Mouse (Mus musculus): ENCODE data around the gene Rps6kl1. TPM values are rescaled to one million over a fixed set of nuclear protein-coding genes. Genes with fewer than 3 reads are reported as not detected.

Gene Rps6kl1
- polyA plus RNA-seq (2021; fragmentation: Nextera tagmentation) = 18.1 and 20.4 TPM in 2 replicates
- long read RNA-seq, experiment 1, transcript Rps6kl1-202 (11 exons, 2,881 nt) = major isoform, 151 of 257 reads
- long read RNA-seq, experiment 1, partial matches to known transcripts = 16 of 257 reads
- long read RNA-seq, experiment 1, other reads (novel, unspliced or antisense) = 88 of 257 reads
- long read RNA-seq, experiment 2, transcript Rps6kl1-202 (11 exons, 2,881 nt) = major isoform, 18 of 34 reads
- long read RNA-seq, experiment 2, partial matches to known transcripts = 7 of 34 reads
- long read RNA-seq, experiment 2, other reads (novel, unspliced or antisense) = 9 of 34 reads

DNA sequence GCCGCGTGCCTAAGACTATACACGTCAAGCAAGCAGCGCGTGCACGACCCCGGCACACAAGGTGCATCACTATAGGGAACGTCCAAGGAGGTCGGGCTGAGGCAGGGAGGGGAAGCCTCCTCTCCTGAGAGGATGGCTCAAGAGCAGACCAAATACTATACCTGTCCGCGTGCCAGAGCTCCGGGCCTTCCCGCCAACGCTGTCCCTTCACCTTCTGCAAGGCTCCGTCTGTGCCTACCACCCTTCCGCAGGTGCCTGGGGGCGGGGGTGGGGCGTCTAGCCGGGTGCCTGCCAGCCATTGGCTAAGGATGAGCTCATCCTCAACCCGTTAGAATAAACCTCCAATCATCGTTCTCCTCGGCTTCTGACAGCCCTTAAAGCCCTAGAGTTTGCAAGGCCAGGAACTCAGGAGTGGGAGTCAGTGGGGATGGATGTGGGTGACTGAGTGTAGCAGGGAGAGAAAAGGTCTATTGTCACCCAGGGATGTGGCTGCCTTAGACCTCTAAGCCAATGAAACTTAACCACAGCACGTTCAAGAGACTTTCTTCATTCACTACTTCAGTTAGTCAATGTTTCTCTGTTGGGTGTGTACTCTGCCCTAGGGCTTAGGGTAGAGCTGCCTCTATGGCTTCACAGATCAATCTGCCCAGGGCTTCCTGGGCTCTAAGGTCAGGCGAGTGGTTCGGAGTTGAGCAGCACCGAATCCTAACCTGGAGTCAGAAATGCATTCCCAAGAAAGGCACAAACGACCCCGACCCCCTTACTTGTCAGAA is at the start of gene Rps6kl1:
TSS of gene Rps6kl1 (minus strand) at position 263 of the 773 bp plus-strand sequence.

DNA sequence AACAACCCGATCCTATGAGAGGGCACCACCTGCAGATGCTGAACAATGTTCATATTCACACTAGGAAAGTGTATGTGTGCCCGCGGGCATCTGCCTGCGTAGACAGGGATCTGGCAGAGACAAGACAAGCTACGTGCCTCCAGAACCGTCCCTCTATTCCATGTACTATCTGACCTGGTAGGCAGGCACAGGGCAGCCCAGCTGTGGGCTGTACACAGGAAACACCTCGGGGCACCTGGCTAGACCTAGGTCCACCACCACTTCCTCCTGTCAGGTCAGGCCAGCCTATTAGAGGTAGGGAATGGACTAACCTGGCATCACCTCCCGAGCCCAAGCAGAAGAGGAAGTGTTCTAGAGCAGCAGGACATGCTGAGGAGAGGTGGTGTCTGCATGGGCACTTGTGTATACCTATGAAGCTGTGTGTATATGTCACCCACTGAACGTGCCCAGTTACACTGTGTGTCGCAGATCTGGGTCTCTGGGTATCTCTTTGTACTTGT is 26.7 kb upstream of the Rps6kl1 start, which contains the start of gene Pgf:
TSS of gene Pgf (minus strand) at position 51 of the 500 bp plus-strand sequence.

DNA sequence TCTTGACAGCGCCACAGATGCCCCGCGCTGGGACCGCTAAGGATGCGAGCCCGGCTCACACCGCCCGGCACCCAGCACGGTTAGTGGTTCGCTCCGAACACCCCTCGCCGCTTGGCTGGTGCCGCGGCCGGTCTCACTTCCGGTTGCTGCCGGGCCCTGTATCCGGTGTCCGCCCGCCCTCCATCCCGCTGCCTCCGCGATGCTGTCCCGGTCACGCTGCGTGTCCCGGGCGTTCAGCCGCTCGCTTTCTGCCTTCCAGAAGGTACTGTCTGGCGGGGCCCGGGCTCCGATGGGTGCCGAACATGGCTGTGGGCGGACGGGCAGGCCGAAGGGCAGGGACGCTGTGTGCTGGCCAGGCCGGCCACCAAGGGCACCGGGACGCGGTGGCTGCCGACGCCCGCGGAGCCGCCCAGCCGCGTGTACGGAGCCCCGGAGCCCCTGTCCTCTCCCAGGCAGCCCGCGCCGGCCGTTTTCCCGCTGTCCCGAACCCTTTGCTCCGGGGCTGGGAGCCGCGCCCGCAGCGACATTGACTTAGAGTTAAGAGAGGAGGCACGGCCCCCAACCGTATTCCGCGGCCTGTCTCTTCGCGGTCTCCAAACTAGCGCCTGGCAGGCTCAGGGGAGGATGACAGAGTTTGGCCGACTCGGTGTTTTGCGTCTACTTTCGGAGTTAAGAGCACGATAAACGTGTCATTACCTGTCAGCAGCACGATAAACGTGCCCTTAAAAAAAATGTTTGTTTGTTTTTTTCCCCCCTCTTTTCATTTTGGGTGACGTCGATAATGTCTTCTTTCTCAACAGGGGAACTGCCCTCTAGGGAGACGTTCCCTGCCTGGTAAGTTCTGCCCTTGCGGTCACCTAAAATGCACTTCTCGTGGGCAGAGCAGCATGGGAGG is 40.1 kb downstream of the Rps6kl1 start, which contains the start of the genes Prox2 and Dlst:
TSS of gene Prox2 (minus strand) at position 62 of the 895 bp plus-strand sequence.
TSS of gene Dlst (plus strand) at position 136 of the 895 bp plus-strand sequence.

Other genes starting within 250 kb of the Rps6kl1 start
- 66.0 and 72.3 TPM in 2 replicates for gene Fcf1, start 180.4 kb downstream of the Rps6kl1 start, polyA plus RNA-seq (2021; fragmentation: Nextera tagmentation)
- gene Arel1, start 180.4 kb downstream of the Rps6kl1 start, polyA plus RNA-seq (2021; fragmentation: Nextera tagmentation) = 13.0 and 15.5 TPM in 2 replicates
- gene Ylpm1, start 154.9 kb downstream of the Rps6kl1 start, polyA plus RNA-seq (2021; fragmentation: Nextera tagmentation) = 8.1 and 18.9 TPM in 2 replicates
- 1.0 and 1.6 TPM in 2 replicates for gene Prox2, start 40.5 kb downstream of the Rps6kl1 start, polyA plus RNA-seq (2021; fragmentation: Nextera tagmentation)
- gene Dlst, start 40.4 kb downstream of the Rps6kl1 start, polyA plus RNA-seq (2021; fragmentation: Nextera tagmentation) = 55.3 and 55.9 TPM in 2 replicates
- gene Pgf, start 26.5 kb upstream of the Rps6kl1 start, polyA plus RNA-seq (2021; fragmentation: Nextera tagmentation) = 2.9 and 3.6 TPM in 2 replicates
- gene Eif2b2, start 68.2 kb upstream of the Rps6kl1 start, polyA plus RNA-seq (2021; fragmentation: Nextera tagmentation) = 67.2 and 74.8 TPM in 2 replicates
- 6.5 TPM in 2 replicates for gene Mlh3, start 119.3 kb upstream of the Rps6kl1 start, polyA plus RNA-seq (2021; fragmentation: Nextera tagmentation)
- gene Acyp1, start 137.2 kb upstream of the Rps6kl1 start, polyA plus RNA-seq (2021; fragmentation: Nextera tagmentation) = 81.9 and 94.4 TPM in 2 replicates
- gene Zc2hc1c, start 137.3 kb upstream of the Rps6kl1 start, polyA plus RNA-seq (2021; fragmentation: Nextera tagmentation) = 1.2 and 1.4 TPM in 2 replicates
- gene Nek9, start 188.1 kb upstream of the Rps6kl1 start, polyA plus RNA-seq (2021; fragmentation: Nextera tagmentation) = 2.5 and 3.7 TPM in 2 replicates
- gene Tmed10, start 223.6 kb upstream of the Rps6kl1 start, polyA plus RNA-seq (2021; fragmentation: Nextera tagmentation) = 122 and 123 TPM in 2 replicates